Mouse (Mus musculus) limb, embryonic 14.5 days (tissue): ENCODE measurements around the gene Nup210l. TPM values are rescaled to one million over a fixed set of nuclear protein-coding genes. Genes with fewer than 3 reads are reported as not detected.

Experiments used
- ATAC-seq: fragments of 200-750 bp; cut with Nextera tagmentation; 2 replicates; pipeline ENCODE4 v1.8.0; 2017; ENCODE audit warnings: low read depth, moderate number of reproducible peaks, moderate TSS enrichment; ENCODE audit not compliant: low FRiP score
- DNase-seq: peaks from one replicate; pipeline ENCODE4 v3.0.0-alpha.2; 2015; ENCODE audit warnings: low spot score
- H3K27ac ChIP-seq: fragments of 300-500 bp; sonication (generic); replicated peaks from 2 replicates; pipeline ENCODE4 v1.5.1; 2014; ENCODE audit warnings: low read depth, mild to moderate bottlenecking, low read length, moderate library complexity, mixed read lengths
- H3K27me3 ChIP-seq: fragments of 300-500 bp; sonication (generic); 2 replicates; pipeline ENCODE4 v1.6.1; 2014; ENCODE audit warnings: low read length, mixed read lengths; ENCODE audit not compliant: control insufficient read depth, insufficient read depth
- H3K36me3 ChIP-seq: fragments of 300-500 bp; sonication (generic); 2 replicates; pipeline ENCODE4 v1.6.1; 2014; ENCODE audit warnings: mild to moderate bottlenecking, low read length, moderate library complexity, mixed read lengths; ENCODE audit not compliant: control insufficient read depth, insufficient read depth
- H3K4me1 ChIP-seq: fragments of 300-500 bp; sonication (generic); 2 replicates; pipeline ENCODE4 v1.6.1; 2014; ENCODE audit warnings: antibody characterized with exemption, low read length, mixed read lengths; ENCODE audit not compliant: control insufficient read depth, insufficient read depth
- H3K4me2 ChIP-seq: fragments of 300-500 bp; sonication (generic); replicated peaks from 2 replicates; pipeline ENCODE4 v1.6.1; 2014; ENCODE audit warnings: low read depth, mild to moderate bottlenecking, low read length, moderate library complexity; ENCODE audit not compliant: severe bottlenecking
- H3K4me3 ChIP-seq: fragments of 300-500 bp; sonication (generic); replicated peaks from 2 replicates; pipeline ENCODE4 v1.5.1; 2014; ENCODE audit warnings: low read length
- H3K9ac ChIP-seq: fragments of 300-500 bp; sonication (generic); 2 replicates; pipeline ENCODE4 v1.6.1; 2014; ENCODE audit warnings: mild to moderate bottlenecking, low read depth, low read length, moderate library complexity; ENCODE audit not compliant: severe bottlenecking
- H3K9me3 ChIP-seq: fragments of 300-500 bp; sonication (generic); 2 replicates; pipeline ENCODE4 v1.6.1; 2016; ENCODE audit warnings: low read length; ENCODE audit not compliant: control insufficient read depth
- POLR2A ChIP-seq: fragments of 200-500 bp; IDR thresholded peaks from 2 replicates; pipeline ENCODE4 v1.8.0; 2012; ENCODE audit warnings: inconsistent platforms, mild to moderate bottlenecking, moderate library complexity, borderline replicate concordance; ENCODE audit not compliant: insufficient read depth, insufficient read length; ENCODE audit errors: extremely low read depth
- WGBS: fragments of 180-500 bp; shearing (Covaris S2); extraction: QIAGEN DNeasy Blood & Tissue Kit; methylation state at CpG from one replicate; pipeline ENCODE4 v1.1.7; 2014; 5-methylcytosine and 5-hydroxymethylcytosine counted together
- polyA plus RNA-seq, 2 experiments: library from polyadenylated mRNA; depleted of rRNA in 1 of 2; stranded (reverse) in 1 of 2; unstranded in 1 of 2; fragments of >200 nt; fragmentation: Nextera tagmentation in 1 of 2; extraction: Ambion mirVana in 1 of 2; gene quantifications; 2 replicates each; pipeline versions ENCODE4 v1.2.1 to v1.2.3; 2012 to 2014

Nup210l gene
- polyA plus RNA-seq, 2 experiments, result 0.30 to 2.5 TPM

GRCm38 (mm10) chr3:90139962-90140361, 36.0 kb downstream of the Nup210l start:
- Histone ChIP-seq H3K36me3 (no peaks in the 10 kb centered on the region), H3K9ac (no peak overlapping the region), H3K27ac (no peak overlapping the region), H3K27me3 (no peaks in the 10 kb centered on the region), H3K4me1 (no peaks in the 10 kb centered on the region), H3K4me3 (no peak overlapping the region), H3K4me2 (no peak overlapping the region), H3K9me3 (no peaks in the 10 kb centered on the region)
- no peak for DNase-seq
- WGBS, result 85% methylated on average over 3 of the region's 3 CpGs
- no peak for ATAC-seq
- no peak for TF ChIP-seq POLR2A

- H3K4me1 ChIP-seq, result no peaks in the 10 kb centered on the region
- DNase-seq, result no peak
- no peak overlapping the region for H3K4me3 ChIP-seq
- ATAC-seq, result no peak
- no peaks in the 10 kb centered on the region for H3K27me3 ChIP-seq
- H3K9me3 ChIP-seq, result no peaks in the 10 kb centered on the region
- no peaks in the 10 kb centered on the region for H3K36me3 ChIP-seq
- no peak for TF ChIP-seq POLR2A
- H3K4me2 ChIP-seq, result no peak overlapping the region
- no peak overlapping the region for H3K9ac ChIP-seq
- WGBS, result 74% methylated on average over 3 of the region's 3 CpGs
- H3K27ac ChIP-seq, result no peak overlapping the region
Observed at GRCm38 (mm10) chr3:90145461-90145860, 41.5 kb downstream of the Nup210l start.

GRCm38 (mm10) chr3:90146651-90147050, 42.7 kb downstream of the Nup210l start:
- 93% methylated on average over 1 of the region's 1 CpGs for WGBS
- no peak for DNase-seq

GRCm38 (mm10) chr3:90151086-90151740, 47.3 kb downstream of the Nup210l start:
- WGBS, result 90% methylated on average over 12 of the region's 12 CpGs

More at GRCm38 (mm10) chr3:90146651-90147050, 42.7 kb downstream of the Nup210l start:
- Histone ChIP-seq H3K9me3 (no peaks in the 10 kb centered on the region), H3K27me3 (no peaks in the 10 kb centered on the region), H3K9ac (no peak overlapping the region), H3K4me3 (no peak overlapping the region), H3K4me1 (no peaks in the 10 kb centered on the region), H3K27ac (no peak overlapping the region), H3K4me2 (no peak overlapping the region), H3K36me3 (no peaks in the 10 kb centered on the region)
- ATAC-seq, result no peak
- TF ChIP-seq POLR2A, result no peak

GRCm38 (mm10) chr3:90155996-90156395, 52.1 kb downstream of the Nup210l start:
- Histone ChIP-seq H3K36me3 (no peaks in the 10 kb centered on the region), H3K27ac (no peak overlapping the region), H3K9me3 (no peaks in the 10 kb centered on the region), H3K9ac (no peak overlapping the region), H3K4me3 (no peak overlapping the region), H3K4me2 (no peak overlapping the region), H3K4me1 (no peaks in the 10 kb centered on the region), H3K27me3 (no peaks in the 10 kb centered on the region)
- DNase-seq (no peak), ATAC-seq (no peak)
- 70% methylated on average over 5 of the region's 5 CpGs for WGBS
- no peak for TF ChIP-seq POLR2A

More at GRCm38 (mm10) chr3:90151086-90151740, 47.3 kb downstream of the Nup210l start:
- H3K9ac ChIP-seq, result no peak overlapping the region
- ATAC-seq, result no peak
- H3K27ac ChIP-seq, result no peak overlapping the region
- no peak overlapping the region for H3K4me2 ChIP-seq
- no peak for DNase-seq
- no peak for TF ChIP-seq POLR2A
- H3K36me3 ChIP-seq, result no peaks in the 10 kb centered on the region
- no peaks in the 10 kb centered on the region for H3K4me1 ChIP-seq
- no peaks in the 10 kb centered on the region for H3K9me3 ChIP-seq
- no peaks in the 10 kb centered on the region for H3K27me3 ChIP-seq
- no peak overlapping the region for H3K4me3 ChIP-seq

GRCm38 (mm10) chr3:90159757-90160156, 55.8 kb downstream of the Nup210l start:
- no peak overlapping the region for H3K27ac ChIP-seq
- no peaks in the 10 kb centered on the region for H3K9me3 ChIP-seq
- H3K4me1 ChIP-seq, result no peaks in the 10 kb centered on the region
- H3K4me3 ChIP-seq, result no peak overlapping the region
- ATAC-seq, result no peak
- H3K27me3 ChIP-seq, result no peaks in the 10 kb centered on the region
- no peak overlapping the region for H3K9ac ChIP-seq
- TF ChIP-seq POLR2A, result no peak
- no peak overlapping the region for H3K4me2 ChIP-seq
- no peak for DNase-seq
- WGBS, result 89% methylated on average over 9 of the region's 9 CpGs
- no peaks in the 10 kb centered on the region for H3K36me3 ChIP-seq
